Mouse (Mus musculus): ENCODE results near the gene Ankrd33b.

DNA sequence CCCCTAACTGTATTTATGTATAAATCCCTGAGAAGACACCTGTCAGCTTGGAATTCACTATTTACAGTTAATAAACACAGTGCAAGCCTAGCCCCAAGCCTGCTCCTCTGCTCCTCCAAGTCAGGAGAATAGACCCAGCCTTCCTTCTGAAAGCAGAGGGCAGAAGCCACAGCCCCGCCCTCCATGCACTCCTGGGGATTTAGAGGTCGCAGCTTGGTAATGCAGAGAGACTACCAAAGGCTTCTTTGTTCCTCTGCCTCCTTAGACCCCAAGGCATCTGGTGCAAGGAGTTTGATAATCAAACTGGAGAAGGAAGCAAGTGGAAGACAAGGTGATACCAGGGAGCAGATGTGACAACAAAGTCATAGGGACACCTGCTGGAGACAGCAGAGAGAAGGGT lies 73.2 kb downstream of the Ankrd33b start:
- TF ChIP-seq TCF12 (IDR thresholded peaks at IDR 0.05; ENCODE audit: low read depth, low read length): no peak
- no peak for TF ChIP-seq CHD2 (IDR thresholded peaks at IDR 0.05; ENCODE audit: low read length)
- TF ChIP-seq SIN3A (IDR thresholded peaks at IDR 0.05; ENCODE audit: low read length): no peak
- TF ChIP-seq CTCF (conservative IDR thresholded peaks at IDR 0.05 in 1 of 2, IDR thresholded peaks at IDR 0.05 in 1 of 2; ENCODE audit: low read depth in 2 of 2, low read length in 2 of 2): peak in 1 of 2 experiments; percentile 10; a peak in 1 of 4 replicates
- no peak for TF ChIP-seq MAZ (IDR thresholded peaks at IDR 0.05; ENCODE audit: low read depth, low read length)
- no peak for TF ChIP-seq GABPA (IDR thresholded peaks at IDR 0.05; ENCODE audit: insufficient replicate concordance, low read depth, low read length)
- no peak for TF ChIP-seq UBTF (IDR thresholded peaks at IDR 0.05; ENCODE audit: low read depth, low read length)
- no peak for TF ChIP-seq POLR2AphosphoS2 (IDR thresholded peaks at IDR 0.05; ENCODE audit: low read depth, low read length)
- TF ChIP-seq MAX (IDR thresholded peaks at IDR 0.05; ENCODE audit: low read length): no peak
- TF ChIP-seq USF2 (conservative IDR thresholded peaks at IDR 0.05; ENCODE audit: low read depth, low read length): no peak
